Mouse (Mus musculus): ENCODE measurements around the gene Polr3b.

DNA sequence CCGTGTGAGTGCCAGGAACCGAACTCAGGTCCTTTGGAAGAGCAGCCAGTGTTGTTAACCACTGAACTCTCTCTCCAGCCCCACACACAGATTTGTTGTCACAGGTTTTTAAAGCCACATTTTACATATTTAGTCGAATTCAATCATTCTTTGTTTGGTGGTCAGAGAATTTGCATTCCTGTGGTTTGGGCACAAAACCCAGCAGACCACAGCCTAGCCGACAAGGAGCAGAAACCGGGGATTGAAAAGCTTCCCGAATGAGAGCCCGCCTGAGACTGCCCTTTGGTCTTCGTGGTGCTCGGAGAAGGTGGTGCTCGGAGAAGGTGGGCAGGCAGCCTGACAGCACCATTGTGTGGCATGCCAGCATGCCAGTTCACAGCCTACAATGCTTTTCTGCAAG lies 91.0 kb downstream of the Polr3b start:
- TF ChIP-seq CTCF (IDR thresholded peaks at IDR 0.05; ENCODE audit: borderline replicate concordance, extremely low read depth, insufficient read depth, insufficient read length) (no peak), POLR2A (IDR thresholded peaks at IDR 0.05; ENCODE audit: borderline replicate concordance, extremely low read depth, insufficient read depth, insufficient read length, poor library complexity, severe bottlenecking) (no peak)

All from brain, embryonic 14.5 days (tissue).